Mouse (Mus musculus) C2C12 (cell line): ENCODE data around the gene Map4k3.

ENCODE experiments used
- CEBPB ChIP-seq: IDR thresholded peaks from one replicate; pipeline ENCODE4 v1.6.1; 2011; ENCODE audit warnings: low read depth, mild to moderate bottlenecking, control low read depth, moderate library complexity
- CTCF ChIP-seq: IDR thresholded peaks from one replicate; pipeline ENCODE4 v1.5.1; 2011; ENCODE audit not compliant: control insufficient read depth, insufficient read depth, insufficient read length
- MAX ChIP-seq: IDR thresholded peaks from one replicate; pipeline ENCODE4 v1.6.1; 2011; ENCODE audit warnings: mild to moderate bottlenecking, control low read depth
- MYOD1 ChIP-seq: IDR thresholded peaks from one replicate; pipeline ENCODE4 v1.6.1; 2011; ENCODE audit warnings: low read depth; ENCODE audit not compliant: control insufficient read depth, insufficient read length
- MYOG ChIP-seq: IDR thresholded peaks from one replicate; pipeline ENCODE4 v1.6.1; 2011; ENCODE audit not compliant: control insufficient read depth, insufficient read length; ENCODE audit errors: extremely low read depth
- USF1 ChIP-seq: IDR thresholded peaks from one replicate; pipeline ENCODE4 v1.6.1; 2011; ENCODE audit warnings: low read depth, mild to moderate bottlenecking, control low read depth, moderate library complexity

- TF ChIP-seq USF1 (no peak), CTCF (no peak), MYOD1 (no peak), MAX (no peak), MYOG (no peak), CEBPB (no peak)
Observed at GRCm38 (mm10) chr17:80621691-80622090, 106.6 kb downstream of the Map4k3 start.
